Mouse (Mus musculus): ENCODE results near the gene Scn8a. TPM values are rescaled to one million over a fixed set of nuclear protein-coding genes. Genes with fewer than 3 reads are reported as not detected.

Scn8a gene
- total RNA-seq, 2 experiments from 2014 or later, result 223 to 249 TPM

DNA sequence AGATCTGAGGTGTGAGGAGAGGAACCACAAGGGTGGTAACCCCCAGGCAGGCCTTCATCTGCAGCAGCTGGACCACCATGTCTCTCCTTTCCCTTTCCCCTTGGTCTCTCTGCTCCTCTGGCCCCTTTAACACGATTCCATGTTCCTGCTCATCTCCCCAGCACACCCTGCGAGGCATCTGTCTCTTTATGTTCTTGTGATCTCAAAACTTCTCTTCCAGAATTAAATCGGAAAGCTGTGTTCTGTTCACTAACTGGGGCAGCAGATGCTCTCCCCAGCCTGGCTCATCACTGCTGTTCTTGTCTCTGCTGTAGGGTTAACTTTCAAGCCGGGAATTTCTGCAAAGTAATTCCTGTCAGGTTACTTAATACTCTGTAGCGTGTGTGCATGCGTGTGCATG is 91.3 kb downstream of the Scn8a start:
- DNase-seq, result peak; percentile 53 to 70

DNA sequence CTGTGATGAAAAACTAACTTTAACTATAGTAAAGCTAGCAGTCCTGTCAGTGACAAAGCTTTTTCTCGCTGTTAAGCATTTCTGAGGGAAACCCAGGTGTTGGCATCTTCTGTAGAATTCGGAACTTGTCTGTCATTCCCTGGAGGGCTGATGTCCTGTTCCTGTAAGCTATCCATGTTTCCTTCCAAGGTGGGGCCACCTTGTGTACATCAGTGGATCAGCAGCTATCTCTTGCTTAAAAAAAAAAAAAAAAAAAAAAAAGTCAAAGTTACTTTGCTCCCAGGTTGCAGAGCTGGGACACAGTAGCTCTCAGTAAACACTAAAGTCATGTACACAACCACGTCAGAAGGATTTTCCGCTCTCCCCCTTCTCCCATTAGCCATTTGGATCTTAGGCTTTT is 91.9 kb downstream of the Scn8a start:
- no peak for DNase-seq

DNA sequence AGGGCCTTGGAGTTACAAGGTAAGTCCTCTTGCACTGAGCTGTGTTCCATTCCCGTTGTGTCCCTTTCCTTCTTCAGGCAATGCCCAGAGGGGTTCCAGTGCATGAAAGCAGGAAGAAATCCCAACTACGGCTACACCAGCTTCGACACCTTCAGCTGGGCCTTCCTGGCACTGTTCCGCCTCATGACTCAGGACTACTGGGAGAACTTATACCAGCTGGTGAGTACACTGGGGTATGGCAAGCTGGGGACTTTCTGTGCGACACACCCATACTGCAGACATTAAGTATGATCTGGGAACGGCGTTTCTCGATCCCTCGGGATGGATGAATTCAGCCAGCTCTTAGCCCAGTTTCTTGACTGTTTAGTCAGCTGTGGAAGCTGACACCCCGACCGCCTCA is 101.8 kb downstream of the Scn8a start:
- peak; percentile 38 to 47 for DNase-seq

DNA sequence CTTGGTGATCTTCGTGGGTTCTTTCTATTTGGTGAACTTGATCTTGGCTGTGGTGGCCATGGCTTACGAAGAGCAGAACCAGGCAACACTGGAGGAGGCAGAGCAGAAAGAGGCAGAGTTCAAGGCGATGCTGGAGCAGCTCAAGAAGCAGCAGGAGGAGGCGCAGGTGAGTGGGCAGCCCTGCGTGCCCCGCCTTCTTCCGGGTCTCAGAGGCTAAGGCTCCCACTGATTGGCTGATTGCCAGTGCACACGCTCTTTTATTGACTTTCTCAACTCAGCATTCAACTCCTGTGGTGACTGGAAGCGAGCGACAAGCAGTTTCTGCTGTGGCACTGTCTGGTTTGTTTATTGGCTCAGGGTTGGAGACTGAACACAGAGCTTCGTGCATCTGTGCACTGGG is 103.1 kb downstream of the Scn8a start:
- no peak for DNase-seq

- no peak for DNase-seq
Observed at GRCm38 (mm10) chr15:100974679-100975078, 105.0 kb downstream of the Scn8a start.

DNA sequence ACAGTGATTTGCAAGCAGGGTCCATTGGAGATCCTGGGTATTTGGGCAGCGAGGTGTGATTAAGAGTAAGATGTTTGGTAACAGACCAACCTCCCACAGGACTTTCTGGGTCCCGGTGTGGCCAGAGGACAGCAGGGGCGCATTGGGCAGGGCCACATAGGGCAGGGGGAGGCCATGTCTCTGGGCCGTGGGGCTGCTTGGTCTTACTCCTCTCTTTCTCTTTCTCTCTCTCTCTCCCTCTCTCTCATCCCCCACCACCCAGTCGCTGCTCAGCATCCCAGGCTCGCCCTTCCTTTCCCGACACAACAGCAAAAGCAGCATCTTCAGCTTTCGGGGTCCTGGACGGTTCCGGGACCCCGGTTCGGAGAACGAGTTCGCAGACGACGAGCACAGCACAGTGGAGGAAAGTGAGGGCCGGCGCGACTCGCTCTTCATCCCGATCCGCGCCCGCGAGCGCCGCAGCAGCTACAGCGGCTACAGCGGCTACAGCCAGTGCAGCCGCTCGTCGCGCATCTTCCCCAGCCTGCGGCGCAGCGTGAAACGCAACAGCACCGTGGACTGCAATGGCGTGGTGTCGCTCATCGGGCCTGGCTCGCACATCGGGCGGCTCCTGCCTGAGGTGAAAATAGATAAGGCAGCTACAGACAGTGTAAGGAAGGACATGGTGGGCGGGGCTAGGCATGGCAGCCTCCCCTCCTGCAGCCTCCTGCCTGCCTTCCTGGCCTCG is 113.9 kb downstream of the Scn8a start:
- DNase-seq, result peak in 1 of 2 experiments; percentile 54

GRCm38 (mm10) chr15:100984154-100984893 is 114.7 kb downstream of the Scn8a start:
- no peak for DNase-seq

DNA sequence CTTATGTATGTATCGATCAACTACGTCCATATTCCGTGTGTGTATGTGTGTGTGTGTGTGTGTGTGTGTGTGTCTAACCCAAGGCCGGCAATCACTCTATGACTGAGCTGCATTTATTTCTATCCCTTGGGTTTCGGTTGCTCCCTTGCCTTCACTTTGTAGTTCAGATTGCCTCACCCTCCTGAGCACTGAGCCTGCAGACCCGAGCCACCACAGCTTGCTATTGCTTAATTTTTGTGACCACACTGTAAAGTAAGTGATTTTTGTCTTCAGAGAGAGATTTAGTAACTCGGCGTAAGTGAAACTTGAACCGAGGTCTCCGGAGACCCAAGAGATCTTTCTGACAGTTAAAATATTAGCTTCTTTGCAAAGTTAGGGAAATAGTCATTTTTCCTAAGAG is 116.8 kb downstream of the Scn8a start:
- no peak for DNase-seq

- no peak for DNase-seq
Observed at GRCm38 (mm10) chr15:100987031-100987430, 117.4 kb downstream of the Scn8a start.

- no peak for DNase-seq
Observed at GRCm38 (mm10) chr15:100990283-100990682, 120.6 kb downstream of the Scn8a start.

- no peak for DNase-seq
Observed at GRCm38 (mm10) chr15:100997090-100997489, 127.4 kb downstream of the Scn8a start.

DNA sequence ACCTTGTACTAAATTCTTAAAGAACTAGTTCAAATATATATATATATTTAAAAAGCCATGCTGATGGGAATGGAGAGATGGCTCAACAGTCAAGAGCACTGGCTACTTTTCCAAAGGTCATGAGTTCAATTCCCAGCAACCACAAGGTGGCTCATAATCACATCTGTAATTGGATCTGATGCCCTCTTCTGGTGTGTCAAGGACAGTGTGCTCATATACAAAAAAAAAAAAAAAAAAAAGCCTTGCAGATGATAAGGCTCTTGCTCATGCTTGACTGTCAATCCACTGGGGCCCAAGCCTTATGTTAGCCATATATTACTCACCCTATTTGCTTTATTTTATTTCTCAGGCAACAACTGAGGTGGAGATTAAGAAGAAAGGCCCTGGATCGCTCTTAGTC is 132.0 kb downstream of the Scn8a start:
- DNase-seq, result no peak

GRCm38 (mm10) chr15:101002466-101002865 is 132.8 kb downstream of the Scn8a start:
- no peak for DNase-seq

GRCm38 (mm10) chr15:101004538-101004937 is 134.9 kb downstream of the Scn8a start:
- no peak for DNase-seq

- peak in 1 of 2 experiments; percentile 27 for DNase-seq
Observed at GRCm38 (mm10) chr15:101005717-101006116, 136.1 kb downstream of the Scn8a start.

DNA sequence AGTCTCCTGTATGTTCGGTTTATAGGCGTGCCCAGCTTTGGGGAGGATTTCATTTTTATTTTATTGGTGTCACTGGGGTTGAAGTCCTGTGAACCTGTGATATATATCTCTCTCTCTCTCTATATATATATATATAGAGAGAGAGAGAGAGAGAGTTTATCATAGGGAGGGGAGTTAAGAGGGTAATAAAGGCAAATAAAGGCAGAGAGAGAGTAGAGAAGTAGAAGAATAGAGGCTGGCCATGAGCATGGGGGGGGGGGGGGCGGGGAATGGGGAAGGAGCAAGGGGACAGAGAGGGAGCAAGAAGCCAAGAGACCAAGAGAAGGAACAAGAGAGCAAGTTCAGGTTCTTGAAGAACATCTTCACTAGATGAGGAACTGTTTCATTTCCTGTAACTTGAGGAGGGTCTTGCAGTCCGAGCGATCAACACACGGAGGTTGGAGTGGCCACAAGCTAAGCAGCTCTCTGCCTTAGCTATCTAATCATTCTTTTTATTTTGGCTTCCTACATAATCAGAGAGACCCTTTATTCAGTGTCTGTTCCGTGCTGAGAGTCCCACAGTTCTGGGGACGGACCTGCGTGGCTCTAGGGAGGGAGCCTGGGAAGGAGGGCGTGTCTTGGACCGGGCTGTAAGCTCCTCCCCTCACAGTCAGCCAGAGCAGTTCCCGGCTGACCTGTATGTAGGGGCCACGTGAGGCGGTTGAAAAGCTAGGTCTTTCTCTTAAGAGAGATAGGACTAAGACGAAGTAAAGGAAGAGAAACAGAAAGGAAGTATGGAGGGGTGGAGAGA is 136.8 kb downstream of the Scn8a start:
- no peak for DNase-seq

- no peak for DNase-seq
Observed at GRCm38 (mm10) chr15:101007236-101007635, 137.6 kb downstream of the Scn8a start.

- no peak for DNase-seq
Observed at GRCm38 (mm10) chr15:101008386-101009010, 138.8 kb downstream of the Scn8a start.

GRCm38 (mm10) chr15:101011352-101011751 is 141.7 kb downstream of the Scn8a start:
- DNase-seq, result no peak

DNA sequence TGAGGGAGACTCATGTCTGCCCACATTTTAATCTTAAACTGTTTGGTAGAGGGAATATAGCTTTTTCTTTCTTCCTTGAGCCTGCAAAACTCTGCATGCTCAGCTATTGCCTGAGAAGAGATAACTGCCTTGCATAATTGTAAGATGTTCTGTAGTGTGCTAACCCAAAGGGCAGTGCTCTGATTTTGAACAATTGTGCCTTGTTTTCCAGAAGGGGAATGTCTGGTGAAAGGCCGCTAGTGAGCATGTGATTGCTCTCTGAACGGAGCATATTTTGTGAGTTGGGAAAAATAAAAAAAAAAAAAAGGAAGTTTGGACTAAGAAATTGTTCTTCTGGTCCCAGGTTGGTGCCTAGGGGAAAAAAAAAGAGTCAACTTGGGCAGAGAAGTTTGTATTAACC is 159.3 kb downstream of the Scn8a start:
- no peak for DNase-seq

DNA sequence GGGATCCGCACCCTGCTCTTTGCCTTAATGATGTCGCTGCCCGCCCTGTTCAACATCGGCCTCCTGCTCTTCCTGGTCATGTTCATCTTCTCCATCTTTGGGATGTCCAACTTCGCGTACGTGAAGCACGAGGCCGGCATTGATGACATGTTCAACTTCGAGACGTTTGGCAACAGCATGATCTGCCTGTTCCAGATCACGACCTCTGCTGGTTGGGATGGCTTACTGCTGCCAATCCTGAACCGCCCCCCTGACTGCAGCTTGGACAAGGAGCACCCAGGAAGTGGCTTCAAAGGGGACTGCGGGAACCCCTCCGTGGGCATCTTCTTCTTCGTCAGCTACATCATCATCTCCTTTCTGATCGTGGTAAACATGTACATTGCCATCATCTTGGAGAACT is 170.0 kb downstream of the Scn8a start:
- peak in 1 of 2 experiments; percentile 27 for DNase-seq

- no peak for DNase-seq
Observed at GRCm38 (mm10) chr15:101041966-101042365, 172.3 kb downstream of the Scn8a start.

DNA sequence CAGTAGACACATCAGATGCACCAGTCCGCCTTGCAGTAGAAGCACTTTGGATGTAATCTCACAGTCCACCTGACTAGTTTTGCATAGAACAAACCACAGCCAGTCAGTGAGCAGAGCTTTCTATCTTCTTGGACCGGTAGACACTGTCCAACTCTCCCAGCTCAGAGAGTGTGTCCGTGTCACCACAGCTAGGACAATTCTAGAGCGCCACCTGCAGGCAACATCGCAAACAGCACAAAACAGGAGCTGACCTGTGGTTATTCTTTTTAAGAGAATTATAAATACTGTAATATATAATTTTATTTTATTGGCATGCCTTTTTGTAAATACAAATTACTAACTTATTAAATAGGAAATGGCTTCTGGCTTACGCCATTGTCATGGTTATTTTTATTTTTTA is 173.0 kb downstream of the Scn8a start:
- peak in 1 of 2 experiments; percentile 71 for DNase-seq
